Mouse (Mus musculus): ENCODE data around the gene Dpm1. TPM values are rescaled to one million over a fixed set of nuclear protein-coding genes. Genes with fewer than 3 reads are reported as not detected.

The Dpm1 gene
- total RNA-seq, 2 experiments from 2014 or later = 49.7 to 54.9 TPM

- no peak for DNase-seq
Measured at GRCm38 (mm10) chr2:168229116-168230025, 1.0 kb downstream of the Dpm1 start.

- no peak for DNase-seq
Measured at GRCm38 (mm10) chr2:168223326-168223725, 7.1 kb downstream of the Dpm1 start.

GRCm38 (mm10) chr2:168213788-168214397 lies 16.5 kb downstream of the Dpm1 start:
- DNase-seq = no peak

GRCm38 (mm10) chr2:168207883-168208282 lies 22.5 kb downstream of the Dpm1 start:
- no peak for DNase-seq

- peak; percentile 94 for DNase-seq
Measured at GRCm38 (mm10) chr2:168206725-168207644, 23.4 kb downstream of the Dpm1 start, which contains the start of gene Adnp. Adnp (minus strand) TSS chr2:168207112.

- DNase-seq = peak; percentile 37
Measured at GRCm38 (mm10) chr2:168205681-168206631, 24.4 kb downstream of the Dpm1 start.

- peak; percentile 81 for DNase-seq
Measured at GRCm38 (mm10) chr2:168205265-168205664, 25.1 kb downstream of the Dpm1 start.

GRCm38 (mm10) chr2:168204476-168204999 lies 25.9 kb downstream of the Dpm1 start:
- DNase-seq = no peak

GRCm38 (mm10) chr2:168200014-168200691 lies 30.2 kb downstream of the Dpm1 start:
- DNase-seq = no peak

GRCm38 (mm10) chr2:168199476-168199875 lies 30.9 kb downstream of the Dpm1 start:
- DNase-seq = no peak

GRCm38 (mm10) chr2:168198421-168198820 lies 32.0 kb downstream of the Dpm1 start:
- no peak for DNase-seq

- no peak for DNase-seq
Measured at GRCm38 (mm10) chr2:168195721-168196120, 34.7 kb downstream of the Dpm1 start.

- no peak for DNase-seq
Measured at GRCm38 (mm10) chr2:168193685-168194084, 36.7 kb downstream of the Dpm1 start.

- no peak for DNase-seq
Measured at GRCm38 (mm10) chr2:168191856-168192255, 38.5 kb downstream of the Dpm1 start.

GRCm38 (mm10) chr2:168175946-168176345 lies 54.4 kb downstream of the Dpm1 start:
- DNase-seq = no peak

- peak; percentile 40 for DNase-seq
Measured at GRCm38 (mm10) chr2:168170167-168170685, 60.2 kb downstream of the Dpm1 start.

- DNase-seq = no peak
Measured at GRCm38 (mm10) chr2:168169800-168170113, 60.6 kb downstream of the Dpm1 start.

GRCm38 (mm10) chr2:168168892-168169799 lies 61.2 kb downstream of the Dpm1 start:
- no peak for DNase-seq

GRCm38 (mm10) chr2:168167781-168168180 lies 62.6 kb downstream of the Dpm1 start:
- no peak for DNase-seq

All from gastrocnemius, postnatal 10 days (tissue).